Mouse (Mus musculus) E14TG2a.4 (cell line): ENCODE data around the gene Astn1.

ENCODE experiments used
- H3K27me3 ChIP-seq: 2 replicates; pipeline ENCODE4 v1.6.1; 2014; ENCODE audit warnings: low read length, control low read depth; ENCODE audit not compliant: insufficient read depth
- H3K36me3 ChIP-seq: 2 replicates; pipeline ENCODE4 v1.6.1; 2014; ENCODE audit warnings: low read length, control low read depth; ENCODE audit not compliant: insufficient read depth
- H3K4me1 ChIP-seq: replicated peaks from 2 replicates; pipeline ENCODE4 v1.6.1; 2014; ENCODE audit warnings: low read depth, low read length, control low read depth
- H3K4me3 ChIP-seq: replicated peaks from 2 replicates; pipeline ENCODE4 v1.5.1; 2014; ENCODE audit warnings: mild to moderate bottlenecking, low read length
- H3K9me3 ChIP-seq: 2 replicates; pipeline ENCODE4 v1.6.1; 2014; ENCODE audit warnings: low read length, control low read depth
- CTCF ChIP-seq: conservative IDR thresholded peaks from 2 replicates; pipeline ENCODE4 v1.5.1; 2014; ENCODE audit warnings: low read length
- NANOG ChIP-seq: IDR thresholded peaks from 2 replicates; pipeline ENCODE4 v1.6.1; 2014; ENCODE audit warnings: borderline replicate concordance, low read length, mixed read lengths
- POU5F1 ChIP-seq: IDR thresholded peaks from 2 replicates; pipeline ENCODE4 v1.6.1; 2014; ENCODE audit warnings: low read length, borderline replicate concordance

Astn1 gene

GRCm38 (mm10) chr1:158362292-158363101, 424 bp downstream of the Astn1 start:
- Histone ChIP-seq H3K9me3 (no peaks in the 10 kb centered on the region), H3K27me3 (peaks cover 30% of the 10 kb centered on the region), H3K4me1 (peaks cover 4% of the 10 kb centered on the region), H3K4me3 (peak overlapping the region; percentile 74), H3K36me3 (no peaks in the 10 kb centered on the region)
- TF ChIP-seq NANOG (no peak), POU5F1 (no peak), CTCF (no peak)

- TF ChIP-seq NANOG: no peak
- H3K9me3 ChIP-seq: no peaks in the 10 kb centered on the region
- H3K4me3 ChIP-seq: no peak overlapping the region
- H3K36me3 ChIP-seq: no peaks in the 10 kb centered on the region
- H3K4me1 ChIP-seq: peaks cover 4% of the 10 kb centered on the region
- peaks cover 26% of the 10 kb centered on the region for H3K27me3 ChIP-seq
Observed at GRCm38 (mm10) chr1:158364461-158364860, 2.4 kb downstream of the Astn1 start.

- Histone ChIP-seq H3K27me3 (no peaks in the 10 kb centered on the region), H3K9me3 (no peaks in the 10 kb centered on the region), H3K4me3 (no peak overlapping the region), H3K36me3 (no peaks in the 10 kb centered on the region), H3K4me1 (peaks cover 13% of the 10 kb centered on the region)
- no peak for TF ChIP-seq POU5F1
- TF ChIP-seq NANOG: no peak
- no peak for TF ChIP-seq CTCF
Observed at GRCm38 (mm10) chr1:158382277-158382676, 20.2 kb downstream of the Astn1 start.

DNA sequence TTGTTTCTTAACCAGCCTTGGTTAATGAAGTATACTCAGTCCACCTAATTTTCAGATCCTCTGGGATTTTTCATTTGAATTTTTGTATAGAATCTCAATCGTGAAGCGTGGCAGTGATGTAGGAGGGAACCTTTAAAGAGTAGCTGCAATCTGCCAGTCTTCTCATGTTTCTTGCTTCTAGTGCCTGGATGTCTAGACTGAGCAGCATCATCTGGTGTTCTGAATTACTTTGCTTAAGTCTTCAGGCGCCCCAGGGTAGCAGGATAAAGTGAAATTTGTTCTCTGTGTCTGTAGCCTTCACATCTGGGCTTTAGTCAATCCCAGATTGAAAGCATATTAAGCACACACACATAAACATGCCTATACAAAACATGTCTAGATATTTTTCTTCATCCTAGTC, 21.1 kb downstream of the Astn1 start:
- H3K4me3 ChIP-seq: no peak overlapping the region
- H3K9me3 ChIP-seq: no peaks in the 10 kb centered on the region
- H3K4me1 ChIP-seq: peaks cover 16% of the 10 kb centered on the region
- no peaks in the 10 kb centered on the region for H3K36me3 ChIP-seq
- TF ChIP-seq NANOG (no peak), POU5F1 (no peak), CTCF (no peak)
- H3K27me3 ChIP-seq: no peaks in the 10 kb centered on the region

GRCm38 (mm10) chr1:158385311-158385710, 23.2 kb downstream of the Astn1 start:
- H3K36me3 ChIP-seq: no peaks in the 10 kb centered on the region
- no peak overlapping the region for H3K4me3 ChIP-seq
- H3K27me3 ChIP-seq: no peaks in the 10 kb centered on the region
- peaks cover 16% of the 10 kb centered on the region for H3K4me1 ChIP-seq
- no peaks in the 10 kb centered on the region for H3K9me3 ChIP-seq
- TF ChIP-seq POU5F1: no peak
- TF ChIP-seq CTCF: no peak
- TF ChIP-seq NANOG: no peak

GRCm38 (mm10) chr1:158386781-158387180, 24.7 kb downstream of the Astn1 start:
- no peaks in the 10 kb centered on the region for H3K9me3 ChIP-seq
- no peaks in the 10 kb centered on the region for H3K27me3 ChIP-seq
- no peak overlapping the region for H3K4me3 ChIP-seq
- peaks cover 16% of the 10 kb centered on the region for H3K4me1 ChIP-seq
- H3K36me3 ChIP-seq: no peaks in the 10 kb centered on the region
- no peak for TF ChIP-seq NANOG
- 0 out of 2 replicates have a peak, but pooled peaks have one; percentile 38 for TF ChIP-seq POU5F1

DNA sequence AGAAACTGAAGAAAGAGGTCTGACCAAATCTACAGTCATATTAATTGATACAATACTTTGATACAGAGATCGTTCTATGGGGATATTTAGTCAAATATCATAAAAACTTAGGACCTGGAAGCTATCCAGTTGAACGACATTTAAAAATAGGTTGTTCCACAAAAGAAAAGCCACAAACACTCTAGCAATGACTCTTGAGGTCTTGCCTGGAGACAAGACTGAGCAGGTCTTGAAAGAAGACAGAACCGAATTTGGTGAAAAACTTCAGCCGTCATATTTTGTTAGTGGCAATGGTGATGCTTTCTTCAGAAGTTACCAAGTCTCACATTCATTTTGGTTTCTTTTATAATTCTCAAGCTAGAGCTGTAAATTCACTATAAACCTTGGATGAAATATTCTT, 26.9 kb downstream of the Astn1 start:
- Histone ChIP-seq H3K4me1 (peaks cover 16% of the 10 kb centered on the region), H3K27me3 (no peaks in the 10 kb centered on the region), H3K36me3 (no peaks in the 10 kb centered on the region), H3K4me3 (no peak overlapping the region), H3K9me3 (no peaks in the 10 kb centered on the region)
- TF ChIP-seq POU5F1 (no peak), CTCF (no peak), NANOG (no peak)

- no peaks in the 10 kb centered on the region for H3K36me3 ChIP-seq
- H3K4me3 ChIP-seq: no peak overlapping the region
- no peaks in the 10 kb centered on the region for H3K9me3 ChIP-seq
- H3K27me3 ChIP-seq: no peaks in the 10 kb centered on the region
- H3K4me1 ChIP-seq: peaks cover 16% of the 10 kb centered on the region
- no peak for TF ChIP-seq POU5F1
- TF ChIP-seq CTCF: no peak
Observed at GRCm38 (mm10) chr1:158390693-158391092, 28.6 kb downstream of the Astn1 start.

GRCm38 (mm10) chr1:158397058-158397457, 35.0 kb downstream of the Astn1 start:
- TF ChIP-seq NANOG (no peak), CTCF (no peak), POU5F1 (no peak)
- no peaks in the 10 kb centered on the region for H3K4me1 ChIP-seq

More at GRCm38 (mm10) chr1:158397058-158397457, 35.0 kb downstream of the Astn1 start:
- no peaks in the 10 kb centered on the region for H3K27me3 ChIP-seq
- no peak overlapping the region for H3K4me3 ChIP-seq
- H3K9me3 ChIP-seq: no peaks in the 10 kb centered on the region
- no peaks in the 10 kb centered on the region for H3K36me3 ChIP-seq
